Mouse (Mus musculus): ENCODE data around the gene Slc6a14.

DNA sequence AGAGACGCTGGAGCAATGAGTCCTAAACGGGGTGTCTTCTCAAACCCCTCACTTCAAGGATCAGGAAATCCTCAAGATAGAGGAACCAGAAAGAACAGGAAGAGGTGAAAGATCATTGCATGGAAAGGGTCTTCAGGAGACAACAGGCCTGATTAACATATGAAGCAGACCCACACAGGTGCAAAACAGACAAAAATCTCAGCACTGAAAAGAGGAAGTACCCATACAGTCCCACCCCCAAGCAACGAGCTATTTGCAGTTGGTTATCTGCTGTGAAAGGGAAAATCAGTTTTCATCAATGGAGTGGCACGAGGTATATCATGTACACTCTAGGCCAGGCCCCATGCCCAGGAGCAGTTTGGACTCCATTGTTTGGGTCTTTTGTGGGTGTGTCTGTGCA lies 13.1 kb upstream of the Slc6a14 start:
- TF ChIP-seq CTCF (IDR thresholded peaks at IDR 0.05) (no peak), POLR2A (IDR thresholded peaks at IDR 0.05; ENCODE audit: insufficient read depth, low read depth, low read length) (no peak), EP300 (IDR thresholded peaks at IDR 0.05; ENCODE audit: insufficient read depth, low read depth, low read length) (no peak)

All from heart, adult 2 months (tissue).